Mouse (Mus musculus) intestine, postnatal 0 days (tissue): ENCODE data around the gene Dolk. TPM values are rescaled to one million over a fixed set of nuclear protein-coding genes. Genes with fewer than 3 reads are reported as not detected.
A peak's percentile ranks its signal among the peaks of the same experiment; 100 is the strongest.

ENCODE experiments used
- ATAC-seq: fragments of 200-750 bp; cut with Nextera tagmentation; 2 replicates; pipeline ENCODE4 v1.8.0; 2017; ENCODE audit warnings: mild to moderate bottlenecking, moderate TSS enrichment, moderate library complexity
- H3K27ac ChIP-seq: fragments of 300-500 bp; sonication (generic); 2 replicates; pipeline ENCODE4 v1.5.1; 2014; ENCODE audit warnings: mild to moderate bottlenecking, low read depth, low read length, moderate library complexity
- H3K27me3 ChIP-seq: fragments of 300-500 bp; sonication (generic); replicated peaks from 2 replicates; pipeline ENCODE4 v1.6.1; 2014; ENCODE audit warnings: low read length, mixed read lengths; ENCODE audit not compliant: control insufficient read depth, insufficient read depth
- H3K36me3 ChIP-seq: fragments of 300-500 bp; sonication (generic); 2 replicates; pipeline ENCODE4 v1.6.1; 2014; ENCODE audit warnings: mild to moderate bottlenecking, moderate library complexity; ENCODE audit not compliant: control insufficient read depth, insufficient read depth
- H3K4me1 ChIP-seq: fragments of 300-500 bp; sonication (generic); replicated peaks from 2 replicates; pipeline ENCODE4 v1.6.1; 2014; ENCODE audit warnings: antibody characterized with exemption, low read length, mixed read lengths; ENCODE audit not compliant: control insufficient read depth, insufficient read depth
- H3K4me2 ChIP-seq: fragments of 300-500 bp; sonication (generic); replicated peaks from 2 replicates; pipeline ENCODE4 v1.6.1; 2014; ENCODE audit warnings: low read depth, mild to moderate bottlenecking, moderate library complexity
- H3K4me3 ChIP-seq: fragments of 300-500 bp; sonication (generic); 2 replicates; pipeline ENCODE4 v1.5.1; 2014; ENCODE audit warnings: low read depth, low read length
- H3K9ac ChIP-seq: fragments of 300-500 bp; sonication (generic); 2 replicates; pipeline ENCODE4 v1.6.1; 2014; ENCODE audit warnings: mild to moderate bottlenecking, low read depth, low read length
- H3K9me3 ChIP-seq: fragments of 300-500 bp; sonication (generic); 2 replicates; pipeline ENCODE4 v1.6.1; 2016; ENCODE audit warnings: mixed run types; ENCODE audit not compliant: control insufficient read depth
- CTCF ChIP-seq: sonication (generic); IDR thresholded peaks from 2 replicates; pipeline ENCODE4 v1.5.1; 2016; ENCODE audit warnings: low read depth, mild to moderate bottlenecking, control low read depth, antibody characterized with exemption, moderate library complexity
- WGBS: fragments of 180-500 bp; shearing (Covaris S2); extraction: QIAGEN DNeasy Blood & Tissue Kit; methylation state at CpG from one replicate; pipeline ENCODE4 v1.1.7; 2014; 5-methylcytosine and 5-hydroxymethylcytosine counted together
- polyA plus RNA-seq: library from polyadenylated mRNA; unstranded; fragments of >200 nt; fragmentation: Nextera tagmentation; extraction: Ambion mirVana; gene quantifications from 2 replicates; pipeline ENCODE4 v1.2.1, GENCODE M21; 2015

The Dolk gene
- polyA plus RNA-seq, 1 experiment from 2014 or later, result 23.7 TPM

DNA sequence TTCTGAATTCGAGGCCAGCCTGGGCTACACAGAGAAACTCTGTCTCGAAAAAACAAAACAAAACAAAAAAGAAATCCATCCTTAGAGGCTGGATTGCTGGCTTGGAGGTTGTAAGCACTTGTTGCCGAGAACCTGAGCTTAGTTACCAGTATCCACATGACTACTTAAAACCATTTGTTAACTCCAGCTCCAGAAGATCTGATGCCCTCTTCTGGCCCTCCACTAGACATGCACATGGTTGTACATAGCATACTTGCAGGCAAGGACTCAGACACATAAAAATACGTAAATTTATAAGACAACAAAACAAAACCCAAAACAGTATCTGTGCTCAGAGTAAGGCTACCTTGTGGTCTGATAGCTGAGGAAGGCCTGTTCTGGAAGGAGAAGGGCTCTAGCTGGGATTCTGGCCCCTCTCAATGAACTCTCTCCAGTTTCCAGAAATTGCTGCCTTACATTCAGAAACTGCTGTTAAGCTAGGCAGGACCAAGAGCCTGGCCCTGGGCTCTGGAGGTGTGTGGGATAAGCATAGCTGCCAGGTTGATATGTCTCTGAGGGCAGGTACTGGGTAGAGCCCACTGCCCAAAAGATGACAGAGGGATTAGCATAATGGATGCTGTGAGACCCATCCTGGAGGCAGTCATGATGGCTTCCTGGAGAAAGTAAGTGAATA, 24.9 kb downstream of the Dolk start:
- peak; percentile 47 for TF ChIP-seq CTCF
- Histone ChIP-seq H3K27me3 (no peaks in the 10 kb centered on the region), H3K36me3 (peaks cover 71% of the 10 kb centered on the region), H3K9me3 (no peaks in the 10 kb centered on the region), H3K9ac (no peak overlapping the region), H3K4me3 (no peak overlapping the region), H3K27ac (no peak overlapping the region), H3K4me1 (0 out of 2 replicates have a peak, but pooled peaks cover 3% of the 10 kb centered on the region), H3K4me2 (no peak overlapping the region)
- no peak for ATAC-seq
- 84% methylated on average over 4 of the region's 4 CpGs for WGBS

GRCm38 (mm10) chr2:30259131-30260064, 26.7 kb downstream of the Dolk start:
- Histone ChIP-seq H3K9me3 (no peaks in the 10 kb centered on the region), H3K4me2 (no peak overlapping the region), H3K27me3 (no peaks in the 10 kb centered on the region), H3K27ac (peak overlapping the region; percentile 31; the same call in 1 of the 2 replicates), H3K4me1 (no peaks in the 10 kb centered on the region), H3K9ac (no peak overlapping the region), H3K4me3 (no peak overlapping the region), H3K36me3 (peaks cover 83% of the 10 kb centered on the region)
- WGBS, result 76% methylated on average over 15 of the region's 15 CpGs
- ATAC-seq, result no peak
- TF ChIP-seq CTCF, result no peak

- TF ChIP-seq CTCF, result no peak
- ATAC-seq, result 0 out of 2 replicates have a peak, but pooled peaks have one; percentile 11
- Histone ChIP-seq H3K9ac (no peak overlapping the region), H3K4me2 (no peak overlapping the region), H3K9me3 (no peaks in the 10 kb centered on the region), H3K36me3 (peaks cover 75% of the 10 kb centered on the region), H3K4me3 (no peak overlapping the region), H3K4me1 (no peaks in the 10 kb centered on the region), H3K27ac (no peak overlapping the region), H3K27me3 (no peaks in the 10 kb centered on the region)
- 59% methylated on average over 4 of the region's 4 CpGs for WGBS
Observed at GRCm38 (mm10) chr2:30258600-30258999, 27.5 kb downstream of the Dolk start.

DNA sequence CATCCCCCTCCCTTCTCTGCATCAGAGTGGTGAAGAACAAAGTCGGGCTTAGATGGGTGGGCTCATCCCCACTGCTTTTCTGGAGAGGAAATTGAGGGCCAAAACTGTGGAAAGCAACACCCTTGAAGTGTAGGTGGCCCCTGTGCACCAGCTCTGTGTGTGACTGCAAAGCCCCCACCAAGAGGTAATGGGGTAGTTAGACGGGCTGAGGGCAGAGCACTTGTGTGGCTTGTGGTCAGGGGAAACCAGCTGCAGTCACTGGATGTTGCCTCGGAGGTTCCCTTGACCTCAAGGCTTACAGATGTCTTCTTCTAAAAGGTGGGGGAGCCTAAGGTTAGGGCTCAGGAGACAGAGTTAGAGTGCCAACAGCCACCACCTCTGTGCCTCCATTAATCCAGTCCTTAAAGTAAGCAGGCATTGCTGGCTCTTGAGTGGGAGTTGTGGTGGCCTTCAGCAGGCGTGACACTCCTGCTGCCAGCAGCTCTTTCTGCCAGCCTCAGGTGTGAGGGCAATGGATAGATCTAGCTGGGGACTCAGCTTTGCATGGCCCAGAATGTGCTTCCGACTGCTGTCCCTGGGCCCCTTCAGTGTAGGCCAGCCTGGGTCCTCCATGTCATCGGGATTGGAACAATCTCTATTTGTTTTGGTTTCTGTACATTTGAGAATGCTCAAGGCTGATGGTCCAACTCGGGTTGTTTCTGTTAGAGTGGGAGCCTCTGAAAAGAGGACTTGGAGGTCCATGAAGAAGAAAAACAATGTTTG, 28.3 kb downstream of the Dolk start:
- no peak for TF ChIP-seq CTCF
- Histone ChIP-seq H3K9me3 (no peaks in the 10 kb centered on the region), H3K4me3 (no peak overlapping the region), H3K27me3 (no peaks in the 10 kb centered on the region), H3K4me1 (0 out of 2 replicates have a peak, but pooled peaks cover under 1% of the 10 kb centered on the region), H3K36me3 (peaks cover 68% of the 10 kb centered on the region), H3K9ac (0 out of 2 replicates have a peak overlapping the region, but pooled peaks have one; percentile 17), H3K27ac (no peak overlapping the region; the same call in 1 of the 2 replicates), H3K4me2 (no peak overlapping the region)
- no peak for ATAC-seq
- WGBS, result 77% methylated on average over 7 of the region's 7 CpGs

- no peak for ATAC-seq
- Histone ChIP-seq H3K9me3 (no peaks in the 10 kb centered on the region), H3K9ac (no peak overlapping the region), H3K27ac (0 out of 2 replicates have a peak overlapping the region, but pooled peaks have one; percentile 28), H3K4me1 (0 out of 2 replicates have a peak, but pooled peaks cover 9% of the 10 kb centered on the region), H3K27me3 (no peaks in the 10 kb centered on the region), H3K4me3 (no peak overlapping the region), H3K36me3 (peaks cover 59% of the 10 kb centered on the region), H3K4me2 (no peak overlapping the region)
- 95% methylated on average over 30 of the region's 30 CpGs for WGBS
- no peak for TF ChIP-seq CTCF
Observed at GRCm38 (mm10) chr2:30256616-30257350, 29.4 kb downstream of the Dolk start.
